Mouse (Mus musculus): ENCODE measurements around the gene Snrk.

Gene Snrk

DNA sequence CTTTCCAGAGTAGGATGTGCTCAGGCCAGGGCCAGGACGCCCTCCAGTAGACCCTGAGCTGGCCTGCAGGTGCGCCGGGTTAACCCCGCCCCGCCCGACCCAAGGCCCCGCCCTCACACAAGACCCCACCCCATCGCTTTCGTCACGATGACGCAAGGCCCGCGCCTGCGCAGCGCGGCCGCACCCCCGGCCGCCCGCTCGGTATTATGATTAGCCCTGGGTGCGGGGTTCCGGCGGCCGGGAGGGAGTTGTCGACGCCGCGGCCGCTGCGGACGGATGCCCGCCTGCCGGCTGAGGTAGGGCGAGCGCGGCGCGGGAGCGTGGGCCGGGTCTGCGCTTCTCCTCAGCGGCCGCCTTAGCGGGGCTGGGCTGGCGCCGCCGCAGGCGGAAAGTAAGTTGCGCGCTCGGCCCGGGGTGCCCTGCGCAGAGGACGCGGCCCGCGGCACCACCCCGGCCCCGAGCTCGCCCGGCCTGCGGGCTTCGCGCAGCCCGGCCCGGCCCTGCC, at the start of gene Snrk:
Gene Snrk, plus strand, starts transcription at position 155 of the 505 bp plus-strand sequence.
- peak; percentile 80 for DNase-seq (ENCODE audit: low spot score)

DNA sequence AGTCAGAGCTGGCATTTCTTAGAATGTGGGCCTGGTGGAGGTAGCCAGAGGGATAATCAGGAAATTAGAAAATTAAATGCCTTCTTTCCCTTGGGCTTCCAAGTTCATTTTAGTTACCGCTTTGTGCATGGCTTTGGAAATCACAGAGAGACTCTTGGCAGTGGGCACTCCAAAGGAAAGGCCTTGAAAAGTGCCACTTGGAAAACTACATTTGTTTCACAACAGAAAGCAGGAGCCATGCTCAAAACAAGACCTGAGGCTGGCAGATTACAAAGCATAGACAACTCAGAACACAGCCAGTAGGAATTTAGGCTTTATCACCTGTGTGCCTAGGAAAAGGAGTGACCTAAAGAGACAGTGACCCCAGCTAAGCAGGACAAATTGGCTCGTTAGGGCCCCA, 49.4 kb upstream of the Snrk start:
- DNase-seq (ENCODE audit: low spot score) = no peak

DNA sequence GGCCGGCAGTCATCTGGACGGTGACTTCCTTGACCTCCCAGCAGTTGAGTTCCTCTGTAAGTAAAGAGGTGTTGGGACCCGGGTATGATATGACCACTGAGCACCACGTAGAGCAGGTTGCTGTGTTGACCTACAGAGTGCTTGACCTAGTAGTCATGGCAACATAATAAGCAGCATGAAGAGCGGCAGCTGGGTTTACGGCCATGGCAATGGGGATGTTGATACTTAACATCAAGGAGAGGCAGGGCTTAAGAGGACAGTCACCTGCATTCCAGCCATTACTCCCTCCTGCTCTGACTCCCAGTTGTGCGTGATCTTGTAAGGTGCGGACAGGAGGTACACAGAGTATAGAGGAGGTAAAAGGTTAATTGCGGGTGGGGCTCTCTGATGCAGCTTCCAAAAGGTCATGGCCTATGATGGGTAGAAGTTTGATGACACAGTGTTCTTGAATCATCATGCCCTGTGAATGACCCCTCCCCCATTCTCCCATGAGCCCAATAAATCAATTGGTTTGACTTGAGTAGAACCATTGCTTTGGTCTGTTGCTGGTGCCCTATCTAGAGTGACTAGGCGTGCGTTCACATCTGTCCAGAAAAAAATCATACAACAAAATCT, 47.4 kb upstream of the Snrk start:
- DNase-seq (ENCODE audit: low spot score) = no peak

DNA sequence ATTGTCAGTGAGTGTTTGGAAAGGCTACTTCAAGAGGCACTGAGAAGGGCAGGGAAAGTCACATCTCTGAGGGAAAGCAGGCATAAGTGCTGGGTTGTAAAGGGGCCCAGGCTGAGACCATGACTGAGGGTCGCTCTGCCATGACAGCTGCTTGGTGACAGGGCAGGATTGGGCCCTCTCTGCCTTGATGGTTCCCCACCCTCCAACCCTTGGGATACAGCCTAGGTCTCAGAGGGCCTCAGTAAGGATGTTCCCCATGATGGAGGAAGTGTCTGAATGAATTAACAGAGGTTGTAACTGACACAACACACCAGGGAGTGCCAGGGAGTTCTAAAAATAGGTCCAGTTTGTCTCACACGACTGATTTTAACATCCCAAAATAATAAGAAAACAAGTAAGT, 43.1 kb upstream of the Snrk start:
- no peak for DNase-seq (ENCODE audit: low spot score)

DNA sequence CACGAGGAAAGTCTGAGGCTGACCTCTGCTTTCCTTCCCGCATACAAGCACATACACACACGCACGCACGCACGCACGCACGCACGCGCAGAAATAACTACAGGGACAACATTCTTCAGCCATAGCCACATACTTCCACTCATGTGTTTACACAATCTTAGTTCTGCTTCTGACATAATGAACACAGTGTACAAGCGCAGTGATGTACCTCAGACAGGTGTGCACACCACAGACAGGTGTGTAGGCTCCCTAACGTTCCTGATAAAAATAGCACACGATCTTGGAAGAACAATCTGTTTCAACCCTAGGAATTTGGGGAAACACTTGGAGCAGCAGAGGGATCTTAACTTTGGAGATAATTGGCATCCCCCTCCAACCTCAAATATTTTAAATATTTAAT, 42.5 kb upstream of the Snrk start:
- no peak for DNase-seq (ENCODE audit: low spot score)

DNA sequence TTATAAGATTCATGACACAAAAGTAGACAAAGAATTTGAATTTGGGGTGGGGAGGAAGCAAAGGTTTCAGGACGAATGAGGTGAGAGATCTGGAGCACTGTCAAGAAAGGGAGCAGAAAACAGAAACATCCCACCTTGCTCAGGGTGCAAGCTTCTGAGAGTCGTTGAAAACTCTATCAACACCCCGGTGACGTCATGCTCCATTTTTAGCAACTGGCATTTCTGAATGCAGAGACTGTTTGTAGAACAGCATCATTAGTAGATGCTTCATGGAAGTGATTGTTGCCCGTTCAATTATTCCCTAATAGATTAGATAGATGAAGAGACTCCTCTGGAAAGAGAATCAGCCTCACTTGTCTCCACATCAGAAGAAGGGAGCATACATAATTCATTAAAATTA, 38.6 kb upstream of the Snrk start:
- DNase-seq (ENCODE audit: low spot score) = no peak

DNA sequence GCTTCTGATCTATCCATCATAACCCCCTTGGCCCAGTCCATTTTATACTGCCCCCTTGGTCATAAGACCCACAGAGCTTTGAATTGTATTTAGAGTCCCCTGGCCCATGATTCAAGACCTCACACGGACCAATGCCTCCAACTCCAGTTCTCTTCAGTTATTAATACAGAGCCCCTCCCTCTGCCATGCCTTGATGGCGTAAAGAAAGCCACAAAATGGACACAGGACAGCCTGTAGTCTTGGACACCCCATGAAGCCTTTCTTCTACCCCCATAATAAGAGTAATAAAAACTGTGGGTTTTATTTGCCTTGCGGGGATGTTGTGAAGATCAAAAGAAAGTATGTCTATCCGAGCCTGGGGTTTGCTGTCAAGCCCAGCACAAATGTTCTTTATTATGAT, 33.4 kb upstream of the Snrk start:
- no peak for DNase-seq (ENCODE audit: low spot score)

DNA sequence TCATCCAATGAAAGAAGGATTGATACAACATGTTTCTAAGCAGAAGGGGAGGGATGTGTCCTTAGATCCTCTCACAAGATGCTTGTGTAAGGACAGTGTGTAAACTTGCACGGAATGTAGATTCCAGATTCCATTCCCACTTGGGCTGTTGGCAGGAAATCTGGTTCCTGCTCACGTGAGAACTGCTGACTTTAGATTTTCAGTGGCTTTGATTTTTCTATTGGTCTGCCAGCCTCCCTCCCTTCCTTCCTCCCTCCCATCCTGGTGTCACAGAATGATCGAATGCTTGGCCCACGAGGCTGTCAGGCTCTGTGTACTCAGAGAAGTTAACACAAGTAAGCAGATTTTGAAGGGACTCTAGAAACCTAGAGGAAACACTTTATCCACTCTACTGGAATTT, 32.9 kb upstream of the Snrk start:
- peak; percentile 22 for DNase-seq (ENCODE audit: low spot score)

DNA sequence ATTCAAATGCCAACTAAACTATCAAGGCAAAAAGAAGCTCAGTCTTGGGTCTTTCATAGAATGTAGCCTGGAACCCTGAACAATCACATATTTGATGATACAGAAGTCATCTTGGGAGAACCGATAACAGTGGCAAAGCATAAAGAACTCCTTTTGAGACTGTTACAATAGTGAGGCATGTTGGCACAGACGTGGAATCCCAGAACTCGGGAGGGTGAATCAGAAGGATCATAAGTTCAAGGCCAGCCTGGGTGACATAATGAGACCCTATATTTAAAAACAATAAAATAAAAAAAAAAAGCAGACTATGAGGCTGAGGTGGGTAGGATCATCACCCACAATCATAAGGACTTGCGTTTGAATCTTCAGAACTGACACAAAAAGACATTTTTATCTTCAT, 32.4 kb upstream of the Snrk start:
- DNase-seq (ENCODE audit: low spot score) = no peak

DNA sequence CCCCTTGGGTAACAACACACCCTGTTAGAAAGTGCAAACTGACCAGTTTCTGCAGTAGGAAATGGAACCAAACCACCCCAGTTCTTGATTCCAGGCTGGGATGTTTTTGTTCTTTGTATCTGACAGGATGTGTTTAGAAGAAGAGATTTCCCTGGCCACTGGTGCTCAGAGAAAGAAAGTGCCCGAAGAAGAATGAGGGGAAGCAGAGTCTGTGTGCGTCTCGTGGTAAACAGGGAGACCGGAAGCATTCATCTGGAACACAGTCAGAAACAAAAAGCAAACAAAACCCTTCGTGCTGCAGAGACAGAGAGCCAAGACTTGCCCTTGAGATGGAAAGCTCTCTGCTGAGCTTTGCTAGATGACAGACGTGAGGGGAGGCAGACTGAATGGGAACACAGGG, 32.0 kb upstream of the Snrk start:
- DNase-seq (ENCODE audit: low spot score) = peak; percentile 21

DNA sequence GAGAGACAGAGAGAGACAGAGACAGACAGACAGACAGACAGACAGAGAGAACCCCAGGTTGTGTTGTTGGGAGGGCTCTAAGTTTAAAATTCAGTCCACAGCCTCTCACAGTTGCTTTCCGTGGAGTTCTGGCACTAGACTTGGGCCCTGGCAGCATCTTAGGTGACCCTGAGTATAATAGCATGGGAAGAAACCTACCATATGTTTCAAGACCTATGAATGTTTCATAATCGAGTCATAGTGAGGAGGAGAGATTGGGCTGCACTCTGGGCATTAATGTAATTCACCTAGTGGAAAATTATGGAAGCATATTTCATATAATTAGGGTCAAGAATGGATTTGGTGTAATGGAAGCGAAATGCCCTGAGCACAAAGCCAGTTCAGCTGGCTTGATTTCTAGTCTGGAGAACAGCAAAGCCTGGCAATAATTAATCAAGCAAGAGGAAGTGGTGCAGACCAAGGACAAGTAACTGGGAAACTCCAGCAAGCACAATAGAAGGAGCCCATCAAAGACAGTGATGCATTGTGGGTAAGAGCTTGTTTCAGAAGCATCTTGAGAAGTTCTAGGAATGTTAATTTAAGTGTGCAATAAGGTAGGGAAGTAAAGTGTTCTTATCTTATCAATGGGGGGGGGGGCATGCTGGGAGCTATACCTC, 31.4 kb upstream of the Snrk start:
- no peak for DNase-seq (ENCODE audit: low spot score)

DNA sequence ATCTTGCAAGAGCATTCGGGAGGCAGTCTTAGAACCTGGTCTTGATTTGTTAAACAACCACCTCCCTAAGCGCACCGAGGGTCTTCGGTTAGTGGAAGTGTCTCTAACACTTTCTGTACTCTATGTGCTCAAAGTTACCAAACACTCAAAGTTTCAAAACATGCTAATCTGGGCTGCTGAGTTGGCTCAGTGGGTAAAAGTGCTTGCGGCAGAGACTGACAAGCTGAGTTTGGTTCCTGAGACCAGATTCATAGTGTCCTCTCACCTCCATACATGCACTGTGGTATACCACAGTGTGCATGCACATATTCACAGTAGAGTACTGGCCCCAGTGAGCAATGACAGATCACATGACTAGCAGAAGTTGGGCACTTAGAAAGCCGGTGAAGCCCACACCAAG, 30.0 kb upstream of the Snrk start:
- DNase-seq (ENCODE audit: low spot score) = no peak

DNA sequence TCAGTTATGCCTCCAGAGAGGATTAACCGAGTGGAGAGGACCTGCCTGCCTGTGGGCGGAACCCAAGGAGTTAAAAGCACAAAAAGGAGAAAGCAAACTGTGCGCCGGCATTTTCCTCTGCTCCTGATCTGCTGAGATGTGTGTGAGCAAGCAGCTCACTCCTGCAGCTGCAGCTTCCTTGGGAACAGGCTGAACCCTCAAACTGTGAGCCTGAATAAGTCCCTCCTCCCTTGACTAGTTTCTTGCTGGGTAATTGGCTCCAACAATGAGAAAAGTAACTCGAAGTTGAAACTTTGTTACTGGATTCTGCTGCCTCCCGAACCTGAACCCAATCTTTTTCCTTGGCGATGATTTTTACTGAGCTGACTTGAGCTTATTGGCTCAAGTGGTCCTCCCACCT, 25.9 kb upstream of the Snrk start:
- DNase-seq (ENCODE audit: low spot score) = no peak

DNA sequence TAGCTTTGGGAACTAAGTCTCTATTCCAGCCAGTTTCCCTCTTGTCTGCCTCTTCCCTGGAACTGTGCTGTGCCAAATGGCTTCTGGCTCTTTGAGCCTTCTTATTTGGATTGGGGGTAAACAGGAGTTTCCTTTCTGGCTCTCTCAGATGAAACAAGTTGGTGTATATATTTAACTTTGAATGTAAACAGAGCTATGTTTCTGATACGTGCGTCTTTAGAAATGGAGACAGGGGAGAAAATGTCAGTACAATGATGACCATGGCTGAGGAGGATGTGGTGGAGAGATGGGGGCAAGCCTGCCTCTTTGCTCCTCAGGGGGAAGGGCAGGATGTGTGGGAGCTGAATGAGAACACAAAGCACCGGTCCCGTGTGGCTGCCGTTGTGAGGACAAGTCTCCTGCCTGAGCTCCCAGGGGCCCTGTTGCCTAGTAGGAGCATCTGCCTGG, 25.3 kb upstream of the Snrk start:
- DNase-seq (ENCODE audit: low spot score) = no peak

DNA sequence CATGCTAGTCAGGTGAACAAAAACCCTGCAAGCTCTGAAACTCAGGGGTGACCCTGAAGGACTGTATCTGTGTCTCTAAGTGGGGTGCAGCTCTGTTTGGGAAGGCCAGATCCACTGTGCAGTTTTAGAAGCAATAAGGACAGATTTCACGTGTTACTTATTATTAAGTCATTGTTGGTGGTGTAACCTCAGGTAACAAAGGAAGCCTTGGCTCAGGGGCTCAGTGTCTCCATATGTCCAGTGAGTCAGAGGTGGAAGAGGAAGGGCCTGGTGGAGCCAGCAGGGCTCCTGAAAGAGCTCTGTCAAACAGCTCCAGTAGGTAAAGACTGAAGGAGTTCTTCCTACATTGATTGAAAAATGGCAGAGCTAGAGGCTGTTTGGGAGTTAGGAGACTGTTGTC, 22.9 kb upstream of the Snrk start:
- DNase-seq (ENCODE audit: low spot score) = no peak

DNA sequence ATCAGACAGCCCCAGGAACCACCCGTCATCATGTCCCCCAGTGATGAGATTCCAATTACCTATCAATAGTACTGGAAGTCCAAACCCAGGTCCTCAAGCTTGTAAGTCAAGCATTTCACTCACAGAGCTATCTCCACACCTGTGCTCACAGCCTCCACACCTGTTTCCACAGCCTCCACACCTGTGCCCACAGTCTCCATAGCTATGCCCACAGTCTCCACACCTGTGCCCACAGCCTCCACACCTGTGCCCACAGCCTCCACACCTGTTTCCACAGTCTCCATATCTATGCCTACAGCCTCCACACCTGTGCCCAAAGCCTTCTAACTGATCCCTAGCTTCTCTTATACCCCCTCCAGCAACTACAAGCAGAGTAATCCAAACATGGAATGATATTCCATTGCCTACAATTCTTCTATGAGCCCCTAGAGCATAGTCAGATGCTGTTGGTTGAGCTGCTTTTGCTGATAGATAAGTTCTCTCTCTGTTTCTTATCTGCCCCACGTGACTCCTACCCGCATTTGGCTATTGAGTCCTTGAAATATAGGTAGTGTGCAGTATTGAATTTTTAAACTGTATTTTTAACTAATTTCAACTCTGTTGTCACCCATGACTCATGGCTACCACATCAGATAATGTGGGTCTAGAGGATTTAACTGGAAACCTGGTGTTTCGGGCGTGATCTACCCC, 20.1 kb upstream of the Snrk start:
- DNase-seq (ENCODE audit: low spot score) = no peak

DNA sequence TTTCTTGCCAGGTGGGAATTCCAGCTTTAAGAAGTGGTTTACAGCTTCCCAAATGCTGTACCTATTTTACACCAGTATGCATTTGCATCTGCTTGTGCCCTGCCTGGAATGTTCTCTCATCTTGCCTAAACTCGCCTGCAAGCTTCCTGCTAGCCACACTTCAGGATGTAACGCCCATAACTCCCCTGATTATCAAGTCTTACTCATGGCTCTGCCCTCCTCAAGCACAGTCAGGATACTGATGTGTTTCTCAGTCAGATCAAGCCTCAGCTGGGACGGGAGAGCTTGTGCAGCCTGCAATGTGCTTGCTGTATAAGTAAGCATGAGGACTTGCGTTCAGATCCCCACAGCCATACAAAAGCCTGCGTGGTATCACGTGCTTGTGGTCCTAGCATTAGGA, 19.5 kb upstream of the Snrk start:
- no peak for DNase-seq (ENCODE audit: low spot score)

DNA sequence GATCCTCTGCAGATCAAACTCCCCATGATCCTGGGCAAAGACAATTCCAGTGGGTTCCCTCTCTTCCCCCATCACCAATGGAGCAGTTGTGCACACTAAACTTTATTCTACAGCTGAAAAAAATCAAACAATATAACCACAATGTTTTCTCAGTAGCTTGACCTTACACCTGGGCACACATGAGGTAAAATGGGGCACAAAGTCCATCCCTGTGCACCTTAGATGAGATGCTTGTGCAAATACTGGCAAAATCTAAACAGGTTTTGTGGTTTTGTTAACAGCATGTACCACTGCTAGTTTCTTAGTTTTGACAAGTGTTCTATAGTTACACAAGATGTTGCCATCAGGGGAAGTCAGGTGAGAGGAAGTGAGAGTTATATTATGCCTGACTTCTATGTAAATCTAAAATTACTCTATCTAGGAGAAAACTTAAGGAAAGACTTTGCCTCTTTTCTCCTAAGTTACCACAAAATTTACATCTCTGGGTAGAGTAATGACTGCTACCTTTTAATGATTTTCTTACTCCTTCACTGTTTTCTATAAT, 16.4 kb upstream of the Snrk start:
- DNase-seq (ENCODE audit: low spot score) = no peak

DNA sequence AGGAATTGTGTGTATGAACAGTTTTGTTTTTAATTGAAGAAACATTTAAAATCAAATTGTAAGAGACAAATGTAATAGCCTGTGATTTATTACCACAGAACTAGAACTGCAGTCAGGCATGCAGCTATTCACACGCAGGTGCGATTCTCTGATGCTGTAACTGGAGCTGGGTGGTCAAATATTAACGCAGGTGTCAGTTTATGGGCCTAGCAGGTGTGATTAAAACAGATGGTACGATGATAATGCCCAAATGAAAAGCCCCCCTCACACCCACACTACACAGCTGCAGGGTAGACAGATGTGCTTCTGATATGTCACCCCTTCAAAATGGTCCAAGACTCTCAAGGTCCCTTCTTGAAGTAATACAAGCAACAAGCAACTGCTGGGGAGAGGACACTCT, 15.9 kb upstream of the Snrk start:
- DNase-seq (ENCODE audit: low spot score) = no peak

DNA sequence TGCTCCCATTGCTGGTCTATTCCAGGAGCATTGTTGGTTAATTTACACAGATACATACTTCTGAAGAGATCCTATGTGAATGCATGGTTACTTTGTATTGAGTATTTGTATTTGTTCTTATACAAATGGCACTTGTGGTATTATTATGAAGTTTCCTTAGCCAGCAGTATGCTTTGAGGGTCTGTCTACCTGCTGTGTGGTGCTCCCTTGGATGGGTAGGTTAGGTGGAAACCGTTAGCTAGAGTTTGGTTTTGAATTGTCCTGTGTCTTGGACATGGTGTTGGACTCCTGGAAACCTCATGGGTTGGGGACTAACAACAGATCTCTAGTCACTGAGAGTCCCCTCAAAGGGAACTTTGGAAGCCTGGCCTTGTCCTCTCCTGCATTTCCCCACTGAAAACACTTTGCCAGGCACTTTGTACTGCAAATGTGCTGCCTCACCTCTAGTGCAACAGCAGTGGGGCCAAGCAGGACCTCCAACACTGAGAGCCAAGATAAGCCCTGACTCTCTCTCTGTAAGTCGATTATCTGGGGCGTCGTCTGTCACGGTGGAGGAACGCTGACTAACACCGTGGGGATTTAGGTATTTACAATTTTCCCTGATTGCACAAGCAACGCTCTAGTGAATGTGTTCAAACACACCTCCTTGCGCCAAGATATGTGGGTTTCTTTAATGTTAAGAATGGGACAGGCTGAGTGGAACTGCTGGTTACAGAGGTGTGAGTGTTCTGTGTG, 13.3 kb upstream of the Snrk start:
- DNase-seq (ENCODE audit: low spot score) = no peak

DNA sequence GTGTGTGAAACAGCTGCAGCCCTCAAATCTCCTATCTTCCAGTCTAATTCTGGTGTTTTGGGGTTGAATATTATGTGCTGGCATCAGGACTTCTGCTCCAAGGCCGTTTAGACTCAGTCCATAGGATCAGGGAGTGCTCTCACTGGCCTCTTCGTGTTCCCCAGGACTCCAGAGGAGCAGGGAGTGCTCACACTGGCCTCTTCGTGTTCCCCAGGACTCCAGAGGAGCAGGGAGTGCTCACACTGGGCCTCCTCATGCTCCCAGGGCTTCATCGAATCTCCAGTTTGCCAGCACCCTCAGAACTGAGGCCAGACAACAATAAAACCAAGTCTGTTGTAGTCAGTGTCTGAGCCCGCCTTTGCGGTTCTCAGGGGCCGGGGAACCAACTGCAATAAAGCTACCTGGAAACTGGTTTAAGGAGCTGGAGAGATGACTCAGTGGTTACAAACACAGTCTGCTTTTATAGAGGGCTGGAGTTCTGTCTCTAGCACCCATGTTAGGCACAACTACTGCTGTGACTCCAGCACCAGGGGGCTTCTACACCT, 12.7 kb upstream of the Snrk start:
- DNase-seq (ENCODE audit: low spot score) = no peak

DNA sequence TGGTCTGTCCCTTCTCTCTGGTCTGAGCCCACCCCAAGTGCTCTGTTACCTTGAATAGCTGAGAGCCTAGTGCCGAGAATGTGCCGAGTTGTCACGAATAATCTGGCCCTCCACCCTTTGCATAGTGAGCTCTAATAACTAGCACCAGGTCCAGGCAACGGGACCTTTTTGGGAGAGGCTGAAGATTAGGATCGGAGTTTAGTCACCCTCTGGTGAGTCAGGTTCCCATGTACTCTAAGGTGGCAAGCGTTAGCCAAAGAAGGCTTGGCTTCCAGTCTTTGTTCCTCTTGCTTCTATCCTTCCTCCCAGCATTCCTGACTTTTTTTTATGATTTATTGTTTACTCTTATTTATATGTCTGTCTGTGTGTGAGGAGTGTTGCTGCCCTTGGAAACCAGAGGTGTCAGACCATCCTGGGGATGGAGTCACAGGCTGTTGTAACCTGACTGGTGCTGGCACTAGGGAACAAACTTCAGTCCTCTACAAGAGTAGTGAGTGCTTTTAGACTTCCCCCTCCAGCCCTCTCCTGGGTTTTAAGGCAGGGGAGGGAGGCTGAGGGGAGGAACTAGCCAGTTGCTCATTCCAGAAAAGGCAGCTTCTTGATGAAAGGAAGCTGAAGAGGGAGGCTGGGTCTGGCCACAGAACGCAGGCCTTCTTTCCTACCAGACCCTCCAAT, 9.2 kb upstream of the Snrk start:
- no peak for DNase-seq (ENCODE audit: low spot score)

Data from ovary, postnatal 14 days (tissue).